Mouse (Mus musculus): ENCODE measurements around the gene Meioc.

- TF ChIP-seq POLR2A (IDR thresholded peaks at IDR 0.05; ENCODE audit: control insufficient read depth, low read depth, low read length) = no peak
- TF ChIP-seq CTCF (IDR thresholded peaks at IDR 0.05; ENCODE audit: control insufficient read depth, insufficient read depth, insufficient replicate concordance, low read depth, low read length) = no peak
Measured at GRCm38 (mm10) chr11:102652844-102653243, 10.7 kb upstream of the Meioc start.
